ENCODE assay signal across 12 mouse cellular contexts in genomic region chr13:20256613-20257012, GRCm38 (mm10).
"Had no signal": no experiment of that assay in that cellular context is flagged by ENCODE, and none has a peak within 500 bp of the region (broad histone marks: within the 10 kb centered on the region; RNA-seq: fewer than 3 reads in every experiment).

No protein-coding gene starts in this region.

- H3K4me2 ChIP-seq: kidney, embryonic 15.5 days; limb, embryonic 13.5 days; midbrain, embryonic 13.5 days; stomach, embryonic 15.5 days had no signal

- H3K27me3 ChIP-seq: kidney, embryonic 15.5 days; limb, embryonic 13.5 days; midbrain, embryonic 13.5 days; stomach, embryonic 15.5 days had no signal

- H3K9me3 ChIP-seq: kidney, embryonic 15.5 days; limb, embryonic 13.5 days; midbrain, embryonic 13.5 days; stomach, embryonic 15.5 days had no signal

- H3K36me3 ChIP-seq: kidney, embryonic 15.5 days; limb, embryonic 13.5 days; midbrain, embryonic 13.5 days; stomach, embryonic 15.5 days had no signal

- H3K4me3 ChIP-seq: kidney, embryonic 15.5 days; limb, embryonic 13.5 days; midbrain, embryonic 13.5 days; stomach, embryonic 15.5 days had no signal

- H3K4me1 ChIP-seq: kidney, embryonic 15.5 days; midbrain, embryonic 13.5 days; stomach, embryonic 15.5 days had no signal

- H3K9ac ChIP-seq: kidney, embryonic 15.5 days; limb, embryonic 13.5 days; liver, embryonic 14.5 days; midbrain, embryonic 13.5 days; stomach, embryonic 15.5 days had no signal

- DNase-seq: kidney, adult 2 months; kidney, postnatal 14 days; left cerebral cortex, postnatal 4 days; lung, adult 18-20 months; right cerebral cortex, postnatal 14 days; thymus, adult 2 months; thymus, postnatal 25 days had no signal

- H3K27ac ChIP-seq: kidney, embryonic 15.5 days; limb, embryonic 13.5 days; liver, embryonic 14.5 days; midbrain, embryonic 13.5 days; stomach, embryonic 15.5 days had no signal
